Mouse (Mus musculus) CH12.LX (cell line): ENCODE data around the gene Lrch3.

Experiments used
- CTCF ChIP-seq, 2 experiments: IDR thresholded peaks in 1 of 2; conservative IDR thresholded peaks in 1 of 2; 2 replicates each; pipeline ENCODE4 v1.5.1; 2011 to 2012; ENCODE audit warnings: low read depth in 2 of 2, low read length in 2 of 2, improper control_type of control experiment in 1 of 2, inconsistent platforms in 1 of 2, mild to moderate bottlenecking in 1 of 2, moderate library complexity in 1 of 2
- EP300 ChIP-seq: IDR thresholded peaks from 2 replicates; pipeline ENCODE4 v1.6.1; 2011; ENCODE audit warnings: low read length, improper control_type of control experiment
- MAX ChIP-seq: IDR thresholded peaks from 2 replicates; pipeline ENCODE4 v1.6.1; 2011; ENCODE audit warnings: low read length, improper control_type of control experiment
- POLR2A ChIP-seq: IDR thresholded peaks from 2 replicates; pipeline ENCODE4 v1.6.1; 2011; ENCODE audit warnings: low read depth, mild to moderate bottlenecking, improper control_type of control experiment, low read length
- POLR2AphosphoS2 ChIP-seq: IDR thresholded peaks from 2 replicates; pipeline ENCODE4 v1.6.1; 2011; ENCODE audit warnings: low read depth, low read length, improper control_type of control experiment
- USF1 ChIP-seq: IDR thresholded peaks from 2 replicates; pipeline ENCODE4 v1.6.1; 2014; ENCODE audit warnings: low read depth, mild to moderate bottlenecking, inconsistent platforms, low read length, improper control_type of control experiment
- ZKSCAN1 ChIP-seq: IDR thresholded peaks from 2 replicates; pipeline ENCODE4 v1.6.1; 2012; ENCODE audit warnings: low read depth, inconsistent platforms, low read length, improper control_type of control experiment, borderline replicate concordance
- ZNF384 ChIP-seq: IDR thresholded peaks from 2 replicates; pipeline ENCODE4 v1.6.1; 2012; ENCODE audit warnings: low read depth, low read length, improper control_type of control experiment, inconsistent platforms

DNA sequence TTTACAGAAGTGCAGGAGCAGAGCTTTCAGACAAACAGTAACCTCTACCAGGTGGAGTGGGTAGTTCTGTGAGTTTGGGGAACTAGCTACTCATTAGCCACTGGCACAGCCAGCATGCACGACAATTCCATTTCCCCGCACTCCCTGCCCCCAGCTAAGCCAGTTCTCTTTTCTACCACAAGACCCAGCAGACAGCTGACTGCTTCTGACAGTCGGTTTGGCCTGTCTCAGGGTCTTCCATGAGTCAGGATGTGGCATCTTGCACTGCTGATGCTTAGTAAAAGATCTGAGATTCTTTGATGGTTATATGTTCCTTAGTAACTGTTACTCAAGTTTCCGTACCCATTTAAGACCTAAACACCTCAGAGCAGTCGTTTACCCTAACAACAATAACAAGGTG is 58.6 kb downstream of the Lrch3 start:
- TF ChIP-seq MAX (no peak), EP300 (no peak), ZNF384 (no peak), CTCF (conservative IDR thresholded peaks at IDR 0.05 in 1 of 2, IDR thresholded peaks at IDR 0.05 in 1 of 2; ENCODE audit: low read depth in 2 of 2, low read length in 2 of 2) (no peak), USF1 (no peak), ZKSCAN1 (no peak), POLR2AphosphoS2 (no peak), POLR2A (no peak)
